In the genomic region with DNA sequence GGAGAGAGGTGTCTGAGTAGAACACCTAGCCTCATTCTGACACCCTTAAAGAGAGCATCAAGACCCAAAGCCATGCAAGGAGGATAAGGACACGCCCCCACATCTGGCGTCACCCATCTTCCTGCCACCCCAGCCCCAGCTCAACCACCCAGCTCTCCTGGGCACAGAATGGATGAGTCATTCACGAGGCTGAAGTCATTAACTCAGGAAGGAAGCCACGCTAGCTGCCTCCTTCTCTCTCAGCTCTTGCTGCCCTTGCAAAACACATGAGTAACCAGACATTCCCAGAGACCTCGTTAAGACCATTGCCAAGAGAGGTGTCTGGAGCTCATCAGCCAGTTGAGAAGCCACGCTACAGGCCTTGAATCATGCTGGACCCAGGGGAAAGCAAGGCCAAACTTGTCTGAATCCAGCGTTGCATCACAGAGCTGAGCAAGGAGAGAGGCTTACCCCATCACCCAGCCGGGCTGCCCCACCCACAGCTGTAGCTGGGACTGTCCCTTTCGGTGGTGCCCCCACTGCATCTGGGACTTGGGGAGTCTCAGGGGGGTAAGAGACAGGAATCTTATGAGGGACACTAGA, we compare ENCODE assay signal across 8 mouse cellular contexts. TPM values are rescaled to one million over a fixed set of nuclear protein-coding genes. Genes with fewer than 3 reads are reported as not detected.
DNase-seq lines count a peak whose midpoint lies in the region.

No protein-coding gene starts in this region.

- peak; percentile 35 to 78 for DNase-seq in frontal cortex, adult 2 months (ENCODE audit: extremely low spot score in 1 of 2, low spot score in 1 of 2)
- DNase-seq in frontal cortex, postnatal 10 days (ENCODE audit: low spot score in 2 of 2), result no peak
- peak; percentile 84 for DNase-seq in 3134 (ENCODE audit: extremely low read depth, insufficient read length, low spot score)
- peak; percentile 64 for DNase-seq in adrenal gland, postnatal 25 days
- DNase-seq in left cerebral cortex, postnatal 25 days (ENCODE audit: low spot score in 2 of 2), result peak; percentile 45 to 88
- peak; percentile 21 to 35 for DNase-seq in spleen, postnatal 14 days (ENCODE audit: low spot score in 2 of 2)
- DNase-seq in layer of hippocampus, adult 9-10 months (ENCODE audit: low spot score), result no peak
- no peak for DNase-seq in cerebellum, adult 11 months

- intact Hi-C loops in left cerebral cortex, postnatal 25 days (cut with DNase I), result no loop called here

RNA-seq across cellular contexts. Expression of a gene that starts 39.4 kb away (rescaled TPM):
- 25.2 and 25.6 TPM in 2 replicates for polyA plus RNA-seq in frontal cortex, adult 2 months (2012; rRNA removed)
- total RNA-seq in adrenal gland, postnatal 25 days (2021), result 32.5 and 34.2 TPM in 2 replicates
- total RNA-seq in left cerebral cortex, postnatal 25 days (2021), result 10 to 100 TPM; 13.8 to 16.1 TPM

Comparison
In these comparisons a context has a peak if more than half of its experiments do, and no peak if none do; other contexts are left out.
1. DNase-seq: peak in frontal cortex, adult 2 months (2 of 2), 3134 (single experiment), adrenal gland, postnatal 25 days (single experiment), left cerebral cortex, postnatal 25 days (2 of 2) and spleen, postnatal 14 days (2 of 2); none in frontal cortex, postnatal 10 days (0 of 2), layer of hippocampus, adult 9-10 months (single experiment) and cerebellum, adult 11 months (single experiment).